Mouse (Mus musculus) embryo, embryonic 10.5 days (tissue): Measurements from ENCODE around the gene Vmn1r185.
"Not testable (repeated sequence)": the region's sequence is repeated elsewhere in the genome, so short reads cannot be mapped to it uniquely, and the experiment has no call there.

ENCODE experiments used
- DNase-seq: peaks from one replicate; pipeline ENCODE4 v3.0.0-alpha.2; 2015; ENCODE audit warnings: low spot score

Gene Vmn1r185

GRCm38 (mm10) chr7:26618364-26618763, at the start of gene Vmn1r185:
Gene Vmn1r185, minus strand, starts transcription at chr7:26618464.
- DNase-seq = not testable (repeated sequence)

GRCm38 (mm10) chr7:26667466-26667865, 49.2 kb upstream of the Vmn1r185 start:
- DNase-seq = not testable (repeated sequence)

- DNase-seq = no peak
These were observed 47.7 kb upstream of the Vmn1r185 start for GRCm38 (mm10) chr7:26666011-26666410.

GRCm38 (mm10) chr7:26589774-26590173, 28.5 kb downstream of the Vmn1r185 start:
- no peak for DNase-seq

- DNase-seq = no peak
These were observed 29.2 kb downstream of the Vmn1r185 start for GRCm38 (mm10) chr7:26589077-26589476.
